ENCODE assay signal across 23 mouse cellular contexts in the genomic region with DNA sequence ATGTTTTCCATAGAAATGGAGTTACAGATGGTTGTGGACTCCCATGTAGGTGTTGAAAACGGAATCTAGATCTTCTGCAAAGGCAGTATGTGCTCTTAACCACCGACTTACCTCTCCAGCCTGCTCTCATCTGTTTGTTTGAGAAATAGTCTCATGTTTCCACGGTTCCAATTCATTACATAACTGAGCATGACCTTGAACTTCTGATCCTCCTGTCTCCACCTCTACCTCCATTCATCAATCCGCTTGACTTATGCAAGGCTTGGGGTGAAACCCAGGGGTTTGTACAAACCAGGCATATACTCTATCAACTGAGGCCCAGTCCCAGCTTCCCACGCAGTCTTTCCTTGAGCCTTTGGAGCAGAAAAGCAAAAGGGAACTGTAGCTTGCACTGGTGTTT. TPM values are rescaled to one million over a fixed set of nuclear protein-coding genes. Genes with fewer than 3 reads are reported as not detected.
A peak's percentile ranks its signal among the peaks of the same experiment; 100 is the strongest.
DNase-seq lines count a peak whose midpoint lies in the region; ATAC-seq and TF ChIP-seq lines count a peak whose summit lies in the region.
"Had no signal": no experiment of that assay in that cellular context is flagged by ENCODE, and none has a peak within 500 bp of the region (broad histone marks: within the 10 kb centered on the region; RNA-seq: fewer than 3 reads in every experiment).

No protein-coding gene starts in this region.

- no peak overlapping the region for H3K9ac ChIP-seq in liver, adult 2 months (ENCODE audit: low read depth, low read length)
- no peak overlapping the region for H3K9ac ChIP-seq in liver, embryonic 11.5 days (ENCODE audit: low read depth, low read length)
- no peak overlapping the region for H3K9ac ChIP-seq in neural tube, embryonic 13.5 days
- H3K9ac ChIP-seq: embryonic facial prominence, embryonic 13.5 days; embryonic facial prominence, embryonic 15.5 days; forebrain, embryonic 12.5 days had no signal

- H3K4me1 ChIP-seq in liver, adult 2 months (ENCODE audit: control insufficient read depth, insufficient read depth, low read length): peaks cover 7% of the 10 kb centered on the region
- H3K4me1 ChIP-seq in liver, embryonic 11.5 days (replicated peaks; ENCODE audit: control insufficient read depth, insufficient read depth, low read length): no peaks in the 10 kb centered on the region; the same call in 1 of the 2 replicates
- H3K4me1 ChIP-seq in neural tube, embryonic 13.5 days (replicated peaks): peaks cover 23% of the 10 kb centered on the region
- peaks cover 26% of the 10 kb centered on the region; the same call in 1 of the 2 replicates for H3K4me1 ChIP-seq in brown adipose tissue, adult 24 weeks (ENCODE audit: control insufficient read depth, insufficient read depth, insufficient read length, low read length)
- H3K4me1 ChIP-seq: embryonic facial prominence, embryonic 13.5 days; embryonic facial prominence, embryonic 15.5 days; forebrain, embryonic 10.5 days; forebrain, embryonic 12.5 days had no signal

- no peak for ATAC-seq in liver, embryonic 11.5 days (replicated peaks; ENCODE audit: low FRiP score)
- ATAC-seq in neural tube, embryonic 13.5 days (ENCODE audit: low read depth): no peak
- ATAC-seq: activated CD4-positive, CD25-positive, alpha-beta regulatory T cell, adult 4 months had no signal

- no peak overlapping the region for H3K4me3 ChIP-seq in liver, adult 2 months (ENCODE audit: insufficient read depth, low read depth, low read length)
- no peak overlapping the region for H3K4me3 ChIP-seq in liver, embryonic 11.5 days (ENCODE audit: low read depth, low read length)
- H3K4me3 ChIP-seq in neural tube, embryonic 13.5 days: no peak overlapping the region
- no peak overlapping the region for H3K4me3 ChIP-seq in brown adipose tissue, adult 24 weeks (ENCODE audit: insufficient read depth, low read depth, low read length)
- H3K4me3 ChIP-seq: embryonic facial prominence, embryonic 13.5 days; embryonic facial prominence, embryonic 15.5 days; erythroblast, embryonic 14.5 days; forebrain, embryonic 10.5 days; forebrain, embryonic 12.5 days had no signal

- H3K27ac ChIP-seq in liver, adult 2 months (replicated peaks; ENCODE audit: insufficient read depth, low read depth, low read length): peak overlapping the region; percentile 20
- H3K27ac ChIP-seq in liver, embryonic 11.5 days (ENCODE audit: low read depth, low read length): no peak overlapping the region
- peak overlapping the region; percentile 62 for H3K27ac ChIP-seq in neural tube, embryonic 13.5 days (replicated peaks)
- H3K27ac ChIP-seq in brown adipose tissue, adult 24 weeks (replicated peaks; ENCODE audit: low read depth, low read length): peak overlapping the region; percentile 52
- H3K27ac ChIP-seq: embryonic facial prominence, embryonic 13.5 days; embryonic facial prominence, embryonic 15.5 days; forebrain, embryonic 10.5 days had no signal

- H3K36me3 ChIP-seq in liver, adult 2 months (ENCODE audit: control insufficient read depth, insufficient read depth, low read length): no peaks in the 10 kb centered on the region
- no peaks in the 10 kb centered on the region for H3K36me3 ChIP-seq in liver, embryonic 11.5 days (ENCODE audit: control insufficient read depth, insufficient read depth, low read length)
- no peaks in the 10 kb centered on the region for H3K36me3 ChIP-seq in neural tube, embryonic 13.5 days
- H3K36me3 ChIP-seq: embryonic facial prominence, embryonic 13.5 days; embryonic facial prominence, embryonic 15.5 days; forebrain, embryonic 10.5 days; forebrain, embryonic 12.5 days had no signal

- H3K27me3 ChIP-seq in liver, adult 2 months (ENCODE audit: control insufficient read depth, insufficient read depth, low read length): no peaks in the 10 kb centered on the region
- no peaks in the 10 kb centered on the region for H3K27me3 ChIP-seq in liver, embryonic 11.5 days (replicated peaks; ENCODE audit: control insufficient read depth, insufficient read depth, low read length)
- H3K27me3 ChIP-seq in neural tube, embryonic 13.5 days: no peaks in the 10 kb centered on the region
- H3K27me3 ChIP-seq: embryonic facial prominence, embryonic 13.5 days; embryonic facial prominence, embryonic 15.5 days; forebrain, embryonic 12.5 days had no signal

- peak; percentile 88 for DNase-seq in liver, adult 2 months (ENCODE audit: extremely low read depth, low read depth, low spot score)
- no peak for DNase-seq in liver, embryonic 11.5 days (ENCODE audit: low spot score)
- DNase-seq in neural tube, embryonic 10.5 days (ENCODE audit: extremely low spot score, low spot score): no peak
- no peak for DNase-seq in kidney, adult 9 months
- DNase-seq: adrenal gland, adult 8-10 months; adrenal gland, postnatal 14 days; adrenal gland, postnatal 36 days; cerebellum, adult 11 months; cerebellum, adult 18-20 months; cerebellum, adult 8-10 months; cerebellum, adult 9-11 months; cerebellum, postnatal 14 days; cerebellum, postnatal 36 days; embryo, embryonic 11 days had no signal

- no peaks in the 10 kb centered on the region for H3K9me3 ChIP-seq in liver, embryonic 11.5 days (ENCODE audit: control insufficient read depth, low read length)
- no peaks in the 10 kb centered on the region for H3K9me3 ChIP-seq in neural tube, embryonic 13.5 days
- H3K9me3 ChIP-seq: embryonic facial prominence, embryonic 13.5 days; embryonic facial prominence, embryonic 15.5 days; forebrain, embryonic 10.5 days; forebrain, embryonic 12.5 days had no signal

- no peak for TF ChIP-seq CTCF in liver, adult 2 months (IDR thresholded peaks at IDR 0.05; ENCODE audit: low read depth, low read length)

- 27% methylated on average over 5 of the region's 5 CpGs for WGBS in liver, adult 2 months
- WGBS in liver, embryonic 11.5 days: 66% methylated on average over 5 of the region's 5 CpGs
- 75% methylated on average over 5 of the region's 5 CpGs for WGBS in neural tube, embryonic 13.5 days

- no peak overlapping the region for H3K4me2 ChIP-seq in liver, embryonic 11.5 days
- H3K4me2 ChIP-seq in neural tube, embryonic 13.5 days: no peak overlapping the region
- H3K4me2 ChIP-seq: embryonic facial prominence, embryonic 13.5 days; embryonic facial prominence, embryonic 15.5 days; forebrain, embryonic 12.5 days had no signal

- no peak for TF ChIP-seq POLR2A in liver, adult 2 months (IDR thresholded peaks at IDR 0.05; ENCODE audit: extremely low read depth, insufficient read depth, low read length)

- no peaks in the 10 kb centered on the region for H3K79me2 ChIP-seq in liver, adult 2 months (ENCODE audit: control insufficient read depth, insufficient read depth, low read length)

RNA-seq across cellular contexts. Expression of a gene that starts 12.8 kb away (rescaled TPM):
- 18.2 and 28.1 TPM in 2 replicates for total RNA-seq in liver, adult 2 months (2014; rRNA removed)
- polyA plus RNA-seq in liver, adult 2 months (2012; rRNA removed): 49.9 and 50.7 TPM in 2 replicates
- polyA plus RNA-seq in liver, embryonic 11.5 days (2014; fragmentation: Nextera tagmentation; extraction: Ambion mirVana): 10.3 and 11.1 TPM in 2 replicates
- polyA plus RNA-seq in neural tube, embryonic 13.5 days (2015; fragmentation: Nextera tagmentation; extraction: Ambion mirVana): 50.3 and 51.3 TPM in 2 replicates
- 19.0 and 33.0 TPM in 2 replicates for polyA plus RNA-seq in brown adipose tissue, adult 24 weeks (2012; ENCODE audit: insufficient read depth, insufficient read length, missing spikeins)
- total RNA-seq: MEL had no signal
- polyA plus RNA-seq: activated CD4-positive, CD25-positive, alpha-beta regulatory T cell, adult 4 months had no signal
